Mouse (Mus musculus): ENCODE data around the gene Toporsl. TPM values are rescaled to one million over a fixed set of nuclear protein-coding genes. Genes with fewer than 3 reads are reported as not detected.

Gene Toporsl
- polyA plus RNA-seq, 1 experiment from 2014 or later, result not detected

DNA sequence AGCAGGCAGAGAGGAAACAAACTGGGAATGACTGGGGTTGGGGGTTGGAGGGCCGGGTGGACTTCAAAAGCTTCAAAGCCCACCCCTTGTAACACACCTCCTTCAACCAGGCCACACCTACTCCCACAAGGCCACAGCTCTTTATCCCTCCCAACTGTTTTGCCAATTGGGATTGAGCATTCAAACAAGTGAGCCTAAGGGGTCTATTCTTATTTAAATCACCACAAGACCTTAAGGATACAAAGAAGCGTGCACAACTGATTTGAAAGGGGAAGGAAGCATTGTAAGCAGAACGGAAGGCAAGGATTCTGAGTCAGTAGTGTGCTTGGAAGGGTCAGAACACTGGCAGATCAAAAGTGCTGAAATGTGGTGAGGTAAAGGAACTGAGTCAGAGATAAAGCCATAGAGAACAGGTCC is 64.6 kb downstream of the Toporsl start:
- H3K9ac ChIP-seq, result no peak overlapping the region
- no peaks in the 10 kb centered on the region for H3K27me3 ChIP-seq
- WGBS, result 5% methylated on average over 3 of the region's 3 CpGs
- no peak for ATAC-seq (ENCODE audit: low FRiP score, low read depth)
- no peaks in the 10 kb centered on the region for H3K36me3 ChIP-seq
- no peaks in the 10 kb centered on the region for H3K4me1 ChIP-seq (replicated peaks)
- no peak overlapping the region for H3K27ac ChIP-seq (replicated peaks)
- peak overlapping the region; percentile 16 for H3K4me2 ChIP-seq
- H3K4me3 ChIP-seq, result no peak overlapping the region
- H3K9me3 ChIP-seq, result no peaks in the 10 kb centered on the region

DNA sequence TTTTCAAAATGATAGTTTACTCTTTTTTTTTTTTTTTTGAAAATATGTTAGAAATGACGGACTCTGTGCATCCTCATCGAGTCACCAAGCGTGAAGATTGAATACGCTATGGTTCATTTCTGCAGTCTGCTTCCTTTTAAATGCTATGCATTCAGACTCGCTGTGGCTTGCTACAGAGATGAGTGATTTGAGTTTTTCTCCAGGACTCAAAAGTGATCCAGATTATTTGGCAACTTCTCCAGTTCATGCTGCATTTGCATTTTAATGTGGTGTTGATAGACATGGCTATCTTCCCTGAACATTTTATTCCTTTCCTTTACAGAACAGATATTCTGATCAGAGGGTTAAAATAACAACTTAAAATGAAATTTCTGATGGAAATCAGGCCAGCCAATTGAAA is 65.2 kb downstream of the Toporsl start:
- H3K4me2 ChIP-seq, result peak overlapping the region; percentile 16
- H3K4me1 ChIP-seq (replicated peaks), result no peaks in the 10 kb centered on the region
- no peak overlapping the region for H3K27ac ChIP-seq (replicated peaks)
- no peaks in the 10 kb centered on the region for H3K36me3 ChIP-seq
- WGBS, result 40% methylated on average over 5 of the region's 5 CpGs
- no peaks in the 10 kb centered on the region for H3K9me3 ChIP-seq
- no peak overlapping the region for H3K9ac ChIP-seq
- H3K27me3 ChIP-seq, result no peaks in the 10 kb centered on the region
- ATAC-seq (ENCODE audit: low FRiP score, low read depth), result no peak
- H3K4me3 ChIP-seq, result no peak overlapping the region

Other genes starting within 250 kb of the Toporsl start
- gene Smc2, start 157.0 kb upstream of the Toporsl start, polyA plus RNA-seq (2015; fragmentation: Nextera tagmentation; extraction: Ambion mirVana), result 49.1 and 58.2 TPM in 2 replicates
- 3.7 and 5.8 TPM in 2 replicates for gene Vma21-ps, start 99.0 kb upstream of the Toporsl start, polyA plus RNA-seq (2015; fragmentation: Nextera tagmentation; extraction: Ambion mirVana)
- gene Olfr275, start 218.3 kb downstream of the Toporsl start, polyA plus RNA-seq (2015; fragmentation: Nextera tagmentation; extraction: Ambion mirVana), result not detected in 2 replicates

Data from hindbrain, embryonic 15.5 days (tissue).